Mouse (Mus musculus) midbrain, embryonic 14.5 days (tissue): ENCODE measurements around the gene Oxct2b. TPM values are rescaled to one million over a fixed set of nuclear protein-coding genes. Genes with fewer than 3 reads are reported as not detected.

Source experiments
- ATAC-seq: fragments of 200-750 bp; cut with Nextera tagmentation; 2 replicates; pipeline ENCODE4 v1.8.0; 2017; ENCODE audit warnings: moderate number of reproducible peaks, moderate library complexity; ENCODE audit not compliant: low FRiP score, low TSS enrichment
- DNase-seq: peaks from one replicate; pipeline ENCODE4 v3.0.0-alpha.2; 2015
- H3K27ac ChIP-seq: fragments of 300-500 bp; sonication (generic); replicated peaks from 2 replicates; pipeline ENCODE4 v1.5.1; 2014; ENCODE audit warnings: mild to moderate bottlenecking, low read depth, low read length, moderate library complexity
- H3K27me3 ChIP-seq: fragments of 300-500 bp; sonication (generic); 2 replicates; pipeline ENCODE4 v1.6.1; 2014; ENCODE audit warnings: low read length, control low read depth, mixed read lengths; ENCODE audit not compliant: control insufficient read depth, insufficient read depth
- H3K36me3 ChIP-seq: fragments of 300-500 bp; sonication (generic); 2 replicates; pipeline ENCODE4 v1.6.1; 2014; ENCODE audit warnings: low read length, control low read depth; ENCODE audit not compliant: control insufficient read depth, insufficient read depth
- H3K4me1 ChIP-seq: fragments of 300-500 bp; sonication (generic); 2 replicates; pipeline ENCODE4 v1.6.1; 2014; ENCODE audit warnings: mild to moderate bottlenecking, antibody characterized with exemption, low read length, control low read depth; ENCODE audit not compliant: control insufficient read depth, insufficient read depth
- H3K4me2 ChIP-seq: fragments of 300-500 bp; sonication (generic); 2 replicates; pipeline ENCODE4 v1.6.1; 2014; ENCODE audit warnings: mild to moderate bottlenecking, low read length, moderate library complexity
- H3K4me3 ChIP-seq: fragments of 300-500 bp; sonication (generic); replicated peaks from 2 replicates; pipeline ENCODE4 v1.5.1; 2014; ENCODE audit warnings: low read depth, low read length
- H3K9ac ChIP-seq: fragments of 300-500 bp; sonication (generic); replicated peaks from 2 replicates; pipeline ENCODE4 v1.6.1; 2014; ENCODE audit warnings: mild to moderate bottlenecking, low read length, moderate library complexity
- H3K9me3 ChIP-seq: fragments of 300-500 bp; sonication (generic); 2 replicates; pipeline ENCODE4 v1.6.1; 2016; ENCODE audit warnings: low read length, control low read depth, mixed read lengths; ENCODE audit not compliant: control insufficient read depth
- WGBS: fragments of 180-500 bp; shearing (Covaris S2); extraction: QIAGEN DNeasy Blood & Tissue Kit; methylation state at CpG from one replicate; pipeline ENCODE4 v1.1.7; 2014; 5-methylcytosine and 5-hydroxymethylcytosine counted together
- polyA plus RNA-seq: library from polyadenylated mRNA; unstranded; fragments of >200 nt; fragmentation: Nextera tagmentation; extraction: Ambion mirVana; gene quantifications from 2 replicates; pipeline ENCODE4 v1.2.1, GENCODE M21; 2014

The Oxct2b gene
- polyA plus RNA-seq, 1 experiment from 2014 or later = 0.55 TPM

GRCm38 (mm10) chr4:123127051-123127450 lies 11.0 kb downstream of the Oxct2b start:
- no peak for ATAC-seq
- Histone ChIP-seq H3K9me3 (no peaks in the 10 kb centered on the region), H3K27ac (no peak overlapping the region), H3K9ac (no peak overlapping the region), H3K4me1 (no peaks in the 10 kb centered on the region), H3K36me3 (peaks cover 63% of the 10 kb centered on the region), H3K4me3 (no peak overlapping the region), H3K4me2 (no peak overlapping the region), H3K27me3 (no peaks in the 10 kb centered on the region)
- WGBS = 91% methylated on average over 4 of the region's 4 CpGs
- no peak for DNase-seq

GRCm38 (mm10) chr4:123137551-123137950 lies 21.5 kb downstream of the Oxct2b start:
- Histone ChIP-seq H3K4me3 (no peak overlapping the region), H3K9me3 (no peaks in the 10 kb centered on the region), H3K36me3 (peaks cover 38% of the 10 kb centered on the region), H3K9ac (no peak overlapping the region), H3K4me2 (no peak overlapping the region), H3K27ac (no peak overlapping the region), H3K4me1 (peaks cover 16% of the 10 kb centered on the region), H3K27me3 (no peaks in the 10 kb centered on the region)
- ATAC-seq = no peak
- WGBS = 91% methylated on average over 3 of the region's 3 CpGs
- no peak for DNase-seq

- Histone ChIP-seq H3K27ac (peak within 1 kb of the TSS; percentile 76), H3K4me3 (peak within 1 kb of the TSS; percentile 66), H3K4me1 (peaks cover 16% of the 10 kb centered on the region), H3K4me2 (peak within 1 kb of the TSS; percentile 82), H3K9me3 (no peaks in the 10 kb centered on the region), H3K27me3 (no peaks in the 10 kb centered on the region), H3K9ac (peak within 1 kb of the TSS; percentile 57), H3K36me3 (peaks cover 19% of the 10 kb centered on the region)
- ATAC-seq = peak; percentile 95
- peak; percentile 94 for DNase-seq
- under 1% methylated on average over 34 of the region's 34 CpGs for WGBS
These were observed 23.6 kb downstream of the Oxct2b start, which contains the start of gene Ppie for GRCm38 (mm10) chr4:123139513-123140154. Gene Ppie (minus strand): TSS chr4:123139951.

- no peak for ATAC-seq
- Histone ChIP-seq H3K27me3 (no peaks in the 10 kb centered on the region), H3K4me3 (no peak overlapping the region), H3K4me1 (no peaks in the 10 kb centered on the region), H3K9me3 (no peaks in the 10 kb centered on the region), H3K36me3 (no peaks in the 10 kb centered on the region), H3K27ac (no peak overlapping the region), H3K4me2 (no peak overlapping the region), H3K9ac (no peak overlapping the region)
- no peak for DNase-seq
- 72% methylated on average over 5 of the region's 5 CpGs for WGBS
These were observed 31.5 kb downstream of the Oxct2b start for GRCm38 (mm10) chr4:123147446-123148150.

- Histone ChIP-seq H3K27me3 (0 out of 2 replicates have a peak, but pooled peaks cover 5% of the 10 kb centered on the region), H3K4me2 (no peak overlapping the region), H3K4me1 (no peaks in the 10 kb centered on the region), H3K36me3 (no peaks in the 10 kb centered on the region), H3K4me3 (no peak overlapping the region), H3K27ac (no peak overlapping the region), H3K9me3 (no peaks in the 10 kb centered on the region), H3K9ac (no peak overlapping the region)
- ATAC-seq = no peak
- 80% methylated on average over 4 of the region's 4 CpGs for WGBS
- no peak for DNase-seq
These were observed 35.9 kb downstream of the Oxct2b start for GRCm38 (mm10) chr4:123152003-123152402.

GRCm38 (mm10) chr4:123152976-123153375 lies 36.9 kb downstream of the Oxct2b start:
- ATAC-seq (no peak), DNase-seq (no peak)
- Histone ChIP-seq H3K36me3 (no peaks in the 10 kb centered on the region), H3K27me3 (0 out of 2 replicates have a peak, but pooled peaks cover 5% of the 10 kb centered on the region), H3K4me3 (no peak overlapping the region), H3K4me2 (no peak overlapping the region), H3K27ac (no peak overlapping the region), H3K9ac (no peak overlapping the region), H3K9me3 (no peaks in the 10 kb centered on the region), H3K4me1 (no peaks in the 10 kb centered on the region)
- 53% methylated on average over 5 of the region's 5 CpGs for WGBS

GRCm38 (mm10) chr4:123155004-123155403 lies 38.9 kb downstream of the Oxct2b start:
- DNase-seq (peak; percentile 87), ATAC-seq (no peak)
- Histone ChIP-seq H3K9me3 (no peaks in the 10 kb centered on the region), H3K27me3 (0 out of 2 replicates have a peak, but pooled peaks cover 5% of the 10 kb centered on the region), H3K4me2 (no peak overlapping the region), H3K36me3 (no peaks in the 10 kb centered on the region), H3K9ac (no peak overlapping the region), H3K4me1 (no peaks in the 10 kb centered on the region), H3K4me3 (no peak overlapping the region), H3K27ac (no peak overlapping the region)
- WGBS = 23% methylated on average over 4 of the region's 4 CpGs

- no peaks in the 10 kb centered on the region for H3K9me3 ChIP-seq
- H3K4me3 ChIP-seq = no peak overlapping the region
- H3K4me1 ChIP-seq = no peaks in the 10 kb centered on the region
- no peak overlapping the region for H3K4me2 ChIP-seq
- 75% methylated on average over 2 of the region's 2 CpGs for WGBS
- H3K27me3 ChIP-seq = 0 out of 2 replicates have a peak, but pooled peaks cover 5% of the 10 kb centered on the region
- H3K9ac ChIP-seq = no peak overlapping the region
- no peak overlapping the region for H3K27ac ChIP-seq
- ATAC-seq (no peak), DNase-seq (no peak)
- H3K36me3 ChIP-seq = no peaks in the 10 kb centered on the region
These were observed 39.4 kb downstream of the Oxct2b start for GRCm38 (mm10) chr4:123155427-123155826.

- Histone ChIP-seq H3K36me3 (no peaks in the 10 kb centered on the region), H3K4me3 (no peak overlapping the region), H3K9ac (no peak overlapping the region), H3K27me3 (0 out of 2 replicates have a peak, but pooled peaks cover 5% of the 10 kb centered on the region), H3K4me1 (no peaks in the 10 kb centered on the region), H3K9me3 (no peaks in the 10 kb centered on the region), H3K27ac (no peak overlapping the region), H3K4me2 (no peak overlapping the region)
- DNase-seq (no peak), ATAC-seq (no peak)
These were observed 39.8 kb downstream of the Oxct2b start for GRCm38 (mm10) chr4:123155840-123156239.
